Mouse (Mus musculus) stomach, embryonic 15.5 days (tissue): ENCODE measurements around the gene Erg. TPM values are rescaled to one million over a fixed set of nuclear protein-coding genes. Genes with fewer than 3 reads are reported as not detected.

Source experiments
- ATAC-seq: fragments of 200-750 bp; cut with Nextera tagmentation; 2 replicates; pipeline ENCODE4 v1.8.0; 2017; ENCODE audit warnings: low read depth, moderate number of reproducible peaks, moderate TSS enrichment; ENCODE audit not compliant: insufficient read depth, low FRiP score
- H3K27ac ChIP-seq: fragments of 300-500 bp; sonication (generic); 2 replicates; pipeline ENCODE4 v1.5.1; 2015; ENCODE audit warnings: mild to moderate bottlenecking, inconsistent platforms
- H3K27me3 ChIP-seq: fragments of 300-500 bp; sonication (generic); replicated peaks from 2 replicates; pipeline ENCODE4 v1.6.1; 2015; ENCODE audit warnings: inconsistent platforms
- H3K36me3 ChIP-seq: fragments of 300-500 bp; sonication (generic); 2 replicates; pipeline ENCODE4 v1.6.1; 2015; ENCODE audit warnings: inconsistent platforms
- H3K4me1 ChIP-seq: fragments of 300-500 bp; sonication (generic); 2 replicates; pipeline ENCODE4 v1.6.1; 2015; ENCODE audit warnings: inconsistent platforms
- H3K4me2 ChIP-seq: fragments of 300-500 bp; sonication (generic); 2 replicates; pipeline ENCODE4 v1.6.1; 2015; ENCODE audit warnings: mild to moderate bottlenecking, inconsistent platforms
- H3K4me3 ChIP-seq: fragments of 300-500 bp; sonication (generic); replicated peaks from 2 replicates; pipeline ENCODE4 v1.5.1; 2015; ENCODE audit warnings: inconsistent platforms
- H3K9ac ChIP-seq: fragments of 300-500 bp; sonication (generic); 2 replicates; pipeline ENCODE4 v1.6.1; 2015; ENCODE audit warnings: inconsistent platforms
- H3K9me3 ChIP-seq: fragments of 300-500 bp; sonication (generic); 2 replicates; pipeline ENCODE4 v1.6.1; 2016; ENCODE audit warnings: inconsistent platforms
- WGBS: fragments of 180-500 bp; shearing (Covaris S2); methylation state at CpG from one replicate; pipeline ENCODE4 v1.1.7; 2015; 5-methylcytosine and 5-hydroxymethylcytosine counted together
- polyA plus RNA-seq: library from polyadenylated mRNA; unstranded; fragments of >200 nt; fragmentation: Nextera tagmentation; extraction: Ambion mirVana; gene quantifications from 2 replicates; pipeline ENCODE4 v1.2.1, GENCODE M21; 2015

Gene Erg
- polyA plus RNA-seq, 1 experiment from 2014 or later, result 6.0 TPM

- H3K27ac ChIP-seq, result no peak overlapping the region
- 68% methylated on average over 8 of the region's 8 CpGs for WGBS
- no peak overlapping the region for H3K9ac ChIP-seq
- no peaks in the 10 kb centered on the region for H3K27me3 ChIP-seq
- no peaks in the 10 kb centered on the region for H3K9me3 ChIP-seq
- no peaks in the 10 kb centered on the region for H3K4me1 ChIP-seq
- no peak for ATAC-seq
- no peak overlapping the region for H3K4me3 ChIP-seq
- H3K4me2 ChIP-seq, result no peak overlapping the region
- no peaks in the 10 kb centered on the region for H3K36me3 ChIP-seq
Measured at GRCm38 (mm10) chr16:95353838-95354237, 232.6 kb downstream of the Erg start.

DNA sequence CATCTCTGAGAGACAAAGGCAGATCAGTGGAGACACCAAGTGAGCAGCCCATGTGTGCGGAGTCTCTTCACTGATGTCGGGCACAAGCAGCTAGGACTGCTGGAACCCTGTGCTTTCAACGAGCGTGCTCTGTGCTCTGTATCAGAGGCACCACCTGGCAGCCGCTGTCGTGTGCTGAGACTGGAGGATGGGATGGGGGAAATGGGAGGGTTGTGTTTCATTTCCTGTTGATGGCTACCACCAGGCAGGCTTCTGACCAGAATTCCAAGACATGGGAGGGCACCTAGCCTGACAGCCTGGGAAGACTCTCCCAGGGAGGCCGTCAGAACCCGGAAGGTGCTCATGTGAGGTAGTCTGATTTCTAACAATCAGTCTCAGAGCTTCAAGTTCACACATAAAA is 234.1 kb downstream of the Erg start:
- H3K9me3 ChIP-seq, result no peaks in the 10 kb centered on the region
- no peak overlapping the region for H3K4me2 ChIP-seq
- WGBS, result 45% methylated on average over 8 of the region's 8 CpGs
- ATAC-seq, result no peak
- H3K4me3 ChIP-seq, result no peak overlapping the region
- no peaks in the 10 kb centered on the region for H3K27me3 ChIP-seq
- no peaks in the 10 kb centered on the region for H3K36me3 ChIP-seq
- H3K27ac ChIP-seq, result no peak overlapping the region
- no peaks in the 10 kb centered on the region for H3K4me1 ChIP-seq
- no peak overlapping the region for H3K9ac ChIP-seq

- no peak overlapping the region for H3K27ac ChIP-seq
- no peaks in the 10 kb centered on the region for H3K27me3 ChIP-seq
- 20% methylated on average over 3 of the region's 3 CpGs for WGBS
- no peaks in the 10 kb centered on the region for H3K9me3 ChIP-seq
- no peak overlapping the region for H3K4me2 ChIP-seq
- no peak for ATAC-seq
- 0 out of 2 replicates have a peak, but pooled peaks cover 4% of the 10 kb centered on the region for H3K4me1 ChIP-seq
- H3K9ac ChIP-seq, result no peak overlapping the region
- H3K36me3 ChIP-seq, result no peaks in the 10 kb centered on the region
- no peak overlapping the region for H3K4me3 ChIP-seq
Measured at GRCm38 (mm10) chr16:95350499-95350898, 235.9 kb downstream of the Erg start.

DNA sequence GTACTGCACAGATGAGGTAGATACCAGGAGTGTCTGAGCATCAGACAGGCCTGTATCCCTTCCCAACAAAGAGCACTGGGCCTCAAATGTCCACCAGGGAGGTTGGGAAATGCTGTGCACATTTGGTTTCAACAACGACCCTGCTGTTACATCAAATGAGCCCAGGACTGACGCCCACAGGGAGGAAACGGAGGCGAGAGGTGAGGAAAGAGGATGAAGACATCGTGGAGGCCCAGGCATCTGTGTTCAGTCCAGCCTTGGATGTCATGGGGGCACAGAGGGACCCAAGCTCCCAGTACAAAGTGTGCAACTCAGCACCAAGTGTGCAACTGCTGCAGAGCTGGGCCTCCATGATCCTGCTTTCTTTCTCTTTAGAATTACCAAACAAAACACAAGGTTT is 236.6 kb downstream of the Erg start:
- no peak overlapping the region for H3K4me2 ChIP-seq
- 79% methylated on average over 5 of the region's 5 CpGs for WGBS
- no peaks in the 10 kb centered on the region for H3K27me3 ChIP-seq
- H3K9me3 ChIP-seq, result no peaks in the 10 kb centered on the region
- H3K4me1 ChIP-seq, result 0 out of 2 replicates have a peak, but pooled peaks cover 4% of the 10 kb centered on the region
- no peak overlapping the region for H3K27ac ChIP-seq
- no peak for ATAC-seq
- no peaks in the 10 kb centered on the region for H3K36me3 ChIP-seq
- no peak overlapping the region for H3K4me3 ChIP-seq
- no peak overlapping the region for H3K9ac ChIP-seq

DNA sequence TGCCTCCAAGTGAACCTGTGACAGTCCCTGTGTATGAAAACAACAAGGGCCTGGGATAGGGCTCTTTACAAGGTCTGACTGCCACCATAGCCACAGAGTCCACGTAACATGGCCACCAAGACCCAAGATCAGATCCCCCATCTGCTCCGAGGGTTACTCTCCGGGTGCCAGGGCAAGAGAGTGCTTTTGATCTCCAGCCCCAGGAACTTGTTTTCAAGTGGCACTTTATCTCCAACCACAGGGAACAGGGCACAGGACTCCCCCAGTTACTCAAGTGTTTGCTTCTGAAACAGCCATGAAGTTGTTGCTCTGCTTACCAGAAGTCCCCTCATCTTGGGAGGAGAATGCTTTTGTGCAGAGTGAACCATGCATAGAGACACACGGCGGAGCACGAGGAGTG is 237.0 kb downstream of the Erg start:
- 87% methylated on average over 6 of the region's 6 CpGs for WGBS
- Histone ChIP-seq H3K27me3 (no peaks in the 10 kb centered on the region), H3K4me1 (0 out of 2 replicates have a peak, but pooled peaks cover 4% of the 10 kb centered on the region), H3K27ac (no peak overlapping the region), H3K4me3 (no peak overlapping the region), H3K9ac (no peak overlapping the region), H3K36me3 (no peaks in the 10 kb centered on the region), H3K4me2 (no peak overlapping the region), H3K9me3 (no peaks in the 10 kb centered on the region)
- ATAC-seq, result no peak

DNA sequence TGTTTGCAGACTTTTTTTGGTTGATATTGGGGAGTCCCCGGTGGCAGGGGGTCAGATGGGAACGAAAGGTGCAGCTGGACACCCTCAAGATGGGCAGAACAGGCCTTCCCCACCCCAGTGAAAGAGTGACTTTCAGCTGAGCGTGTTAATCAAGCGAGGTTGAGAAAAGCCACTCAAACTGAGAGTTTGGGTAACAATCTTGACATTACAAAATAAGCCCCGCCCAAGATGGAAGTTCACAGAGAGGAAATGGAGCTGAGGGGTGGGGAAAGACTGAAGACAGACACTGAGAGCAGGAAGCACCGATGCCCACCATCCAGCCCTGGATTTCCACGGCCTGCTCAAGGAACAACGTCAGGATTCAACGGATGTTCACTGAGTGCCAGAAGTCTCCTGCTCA is 237.8 kb downstream of the Erg start:
- H3K4me3 ChIP-seq, result no peak overlapping the region
- H3K9ac ChIP-seq, result no peak overlapping the region
- 78% methylated on average over 9 of the region's 9 CpGs for WGBS
- 0 out of 2 replicates have a peak, but pooled peaks cover 4% of the 10 kb centered on the region for H3K4me1 ChIP-seq
- H3K4me2 ChIP-seq, result no peak overlapping the region
- H3K36me3 ChIP-seq, result no peaks in the 10 kb centered on the region
- H3K27me3 ChIP-seq, result no peaks in the 10 kb centered on the region
- no peak for ATAC-seq
- no peaks in the 10 kb centered on the region for H3K9me3 ChIP-seq
- H3K27ac ChIP-seq, result no peak overlapping the region

- peak; percentile 61 for ATAC-seq
- WGBS, result 13% methylated on average over 3 of the region's 3 CpGs
- Histone ChIP-seq H3K4me1 (0 out of 2 replicates have a peak, but pooled peaks cover 5% of the 10 kb centered on the region), H3K36me3 (no peaks in the 10 kb centered on the region), H3K27me3 (no peaks in the 10 kb centered on the region), H3K9ac (no peak overlapping the region; the same call in 1 of the 2 replicates), H3K4me2 (no peak overlapping the region), H3K27ac (no peak overlapping the region; the same call in 1 of the 2 replicates), H3K9me3 (no peaks in the 10 kb centered on the region), H3K4me3 (no peak overlapping the region)
Measured at GRCm38 (mm10) chr16:95347202-95347601, 239.2 kb downstream of the Erg start.

- Histone ChIP-seq H3K4me3 (no peak overlapping the region), H3K27me3 (no peaks in the 10 kb centered on the region), H3K27ac (no peak overlapping the region), H3K4me2 (no peak overlapping the region), H3K9ac (no peak overlapping the region), H3K4me1 (peaks cover 18% of the 10 kb centered on the region), H3K36me3 (no peaks in the 10 kb centered on the region), H3K9me3 (no peaks in the 10 kb centered on the region)
- 2% methylated on average over 5 of the region's 7 CpGs for WGBS
- no peak for ATAC-seq
Measured at GRCm38 (mm10) chr16:95345882-95346281, 240.5 kb downstream of the Erg start.

- no peak overlapping the region for H3K9ac ChIP-seq
- H3K36me3 ChIP-seq, result no peaks in the 10 kb centered on the region
- no peak overlapping the region for H3K4me3 ChIP-seq
- H3K27me3 ChIP-seq, result no peaks in the 10 kb centered on the region
- no peak overlapping the region for H3K27ac ChIP-seq
- H3K4me1 ChIP-seq, result peaks cover 23% of the 10 kb centered on the region
- ATAC-seq, result no peak
- no peaks in the 10 kb centered on the region for H3K9me3 ChIP-seq
- no peak overlapping the region for H3K4me2 ChIP-seq
- WGBS, result 59% methylated on average over 10 of the region's 10 CpGs
Measured at GRCm38 (mm10) chr16:95344961-95345360, 241.4 kb downstream of the Erg start.

DNA sequence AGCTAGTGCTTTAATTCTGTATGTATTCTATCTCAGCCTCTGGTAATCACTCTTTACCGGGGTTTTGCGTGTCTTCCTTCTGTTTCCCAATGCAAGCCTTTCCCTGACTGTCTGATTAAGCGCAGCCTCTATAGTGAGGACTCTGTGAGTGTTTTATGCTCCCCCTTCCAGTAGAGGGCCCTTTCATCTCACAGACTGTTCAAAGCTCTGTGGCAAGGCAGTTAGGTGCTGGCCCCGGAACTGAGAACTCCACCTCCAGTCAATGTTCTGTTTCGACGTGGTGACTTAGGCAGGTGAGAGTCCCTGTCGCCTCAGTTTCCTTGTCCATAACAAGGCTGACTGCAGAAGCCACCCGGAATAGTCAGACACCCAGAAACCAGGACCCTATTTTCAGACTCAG is 244.4 kb downstream of the Erg start:
- H3K27ac ChIP-seq, result peak overlapping the region; percentile 81; the same call in 1 of the 2 replicates

GRCm38 (mm10) chr16:95340885-95341791 is 245.3 kb downstream of the Erg start:
- peak overlapping the region; percentile 37 for H3K4me2 ChIP-seq
- H3K4me3 ChIP-seq, result no peak overlapping the region
- peak overlapping the region; percentile 81 for H3K27ac ChIP-seq
- no peak overlapping the region for H3K9ac ChIP-seq
- H3K27me3 ChIP-seq, result no peaks in the 10 kb centered on the region
- no peaks in the 10 kb centered on the region for H3K9me3 ChIP-seq
- H3K36me3 ChIP-seq, result no peaks in the 10 kb centered on the region
- 21% methylated on average over 28 of the region's 28 CpGs for WGBS
- peaks cover 18% of the 10 kb centered on the region for H3K4me1 ChIP-seq
- peak; percentile 77 for ATAC-seq

More for the DNA sequence above, 244.4 kb downstream of the Erg start:
- H3K9me3 ChIP-seq, result no peaks in the 10 kb centered on the region
- no peak overlapping the region for H3K9ac ChIP-seq
- whole genome bisulfite sequencing, result 71% methylated on average over 8 of the region's 8 CpGs
- no peaks in the 10 kb centered on the region for H3K36me3 ChIP-seq
- H3K27me3 ChIP-seq, result no peaks in the 10 kb centered on the region
- H3K4me2 ChIP-seq, result no peak overlapping the region
- ATAC-seq, result peak; percentile 29; the same call in 1 of the 2 replicates
- no peak overlapping the region for H3K4me3 ChIP-seq
- peaks cover 20% of the 10 kb centered on the region for H3K4me1 ChIP-seq

- Histone ChIP-seq H3K27ac (no peak overlapping the region), H3K4me1 (no peaks in the 10 kb centered on the region), H3K36me3 (no peaks in the 10 kb centered on the region), H3K4me2 (no peak overlapping the region), H3K4me3 (no peak overlapping the region), H3K27me3 (no peaks in the 10 kb centered on the region), H3K9me3 (no peaks in the 10 kb centered on the region), H3K9ac (no peak overlapping the region)
- no peak for ATAC-seq
- 71% methylated on average over 5 of the region's 5 CpGs for WGBS
Measured at GRCm38 (mm10) chr16:95332159-95332558, 254.2 kb downstream of the Erg start.
